Mouse (Mus musculus) hematopoietic stem cell, adult 5-6 weeks (primary cell): ENCODE measurements around the gene Spef1. TPM values are rescaled to one million over a fixed set of nuclear protein-coding genes. Genes with fewer than 3 reads are reported as not detected.

Experiments
- ATAC-seq, 2 experiments: fragments of 125-278 bp in 1 of 2; replicated peaks in 1 of 2; 2 replicates each; pipeline ENCODE4 v1.8.0; 2016 to 2017; ENCODE audit warnings: inconsistent platforms in 2 of 2, mild to moderate bottlenecking in 2 of 2, moderate number of reproducible peaks in 2 of 2, low read depth in 1 of 2, moderate TSS enrichment in 1 of 2; ENCODE audit not compliant: low FRiP score in 2 of 2, poor library complexity in 2 of 2, severe bottlenecking in 2 of 2, insufficient read depth in 1 of 2, low TSS enrichment in 1 of 2
- total RNA-seq: library from RNA; stranded (forward); fragments of 172-1452, 232-1000 nt; gene quantifications from 2 replicates; pipeline ENCODE4 v1.2.3, GENCODE M21; 2017

Gene Spef1
- total RNA-seq, 1 experiment from 2014 or later: 4.7 TPM

DNA sequence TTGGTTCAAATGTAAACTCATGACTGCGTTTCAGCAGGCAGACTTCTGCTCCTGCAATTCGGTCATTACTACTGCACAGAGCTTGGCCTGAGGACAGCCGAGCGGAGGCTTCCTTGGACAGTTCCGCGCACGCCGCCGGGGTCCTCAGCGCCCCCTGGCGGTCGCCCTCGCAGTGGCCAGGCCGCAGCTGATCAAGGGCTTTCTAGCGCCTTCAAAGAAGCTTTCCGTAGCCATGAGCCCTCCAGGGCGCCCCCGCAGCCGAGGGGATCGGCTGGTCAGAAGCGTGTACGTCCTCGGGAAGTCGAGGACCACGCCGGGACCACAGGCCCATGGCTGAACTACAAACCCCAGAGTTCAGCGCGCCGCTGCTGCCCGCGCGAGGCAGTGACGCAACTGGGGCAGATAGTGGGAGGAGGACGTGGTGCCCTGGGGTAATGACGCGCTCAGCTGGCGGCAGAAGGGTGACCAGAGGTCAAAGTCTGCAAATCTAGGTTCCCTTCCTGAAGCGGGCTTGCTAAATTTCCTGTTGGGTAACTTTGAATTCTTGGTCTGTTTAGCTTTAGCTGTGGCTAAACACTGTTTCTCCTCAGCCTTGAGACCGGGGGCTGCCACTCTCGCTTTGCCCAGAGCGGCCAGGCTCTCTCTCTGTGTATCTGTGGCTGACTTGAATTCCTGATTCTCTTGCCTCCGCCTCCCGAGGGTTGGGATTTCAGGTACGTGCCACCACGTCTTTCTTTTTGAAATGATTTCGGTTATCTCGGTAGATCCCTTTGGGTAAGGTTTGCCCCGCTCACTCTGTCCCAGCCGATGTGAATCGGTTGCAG, 23.1 kb upstream of the Spef1 start:
- peak; percentile 96 to 97 for ATAC-seq

DNA sequence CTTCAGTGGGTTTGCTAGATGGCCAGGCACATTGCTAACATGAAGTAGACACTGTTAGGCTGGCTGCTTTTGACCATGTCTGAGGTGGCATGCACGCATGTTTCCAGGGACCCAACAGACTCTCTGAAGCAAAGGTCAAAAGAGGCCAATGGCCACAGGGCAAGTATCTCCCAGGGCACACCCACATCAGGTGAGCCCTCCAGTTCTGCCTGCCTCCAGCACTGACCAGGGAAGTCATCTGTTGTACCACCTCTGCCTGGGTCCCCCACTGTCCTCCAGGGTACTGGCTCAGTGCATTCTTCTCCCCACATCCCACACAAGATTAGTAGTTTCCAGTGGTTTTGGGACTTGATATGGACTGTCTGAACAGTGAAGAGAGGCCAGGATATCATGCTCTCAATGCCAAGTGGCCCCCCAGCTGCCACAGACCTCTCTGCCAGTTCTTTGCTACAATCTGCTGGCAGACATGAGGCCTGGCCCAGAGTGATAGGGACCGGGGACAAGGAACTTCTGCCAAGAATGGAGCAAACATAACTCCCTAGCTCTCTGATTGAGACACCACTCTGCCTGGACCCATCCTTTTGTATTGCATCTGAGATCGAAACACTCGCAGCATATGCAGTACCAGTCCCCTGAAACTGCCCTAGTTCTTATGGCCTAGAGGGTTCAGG, 22.2 kb upstream of the Spef1 start:
- ATAC-seq: no peak

DNA sequence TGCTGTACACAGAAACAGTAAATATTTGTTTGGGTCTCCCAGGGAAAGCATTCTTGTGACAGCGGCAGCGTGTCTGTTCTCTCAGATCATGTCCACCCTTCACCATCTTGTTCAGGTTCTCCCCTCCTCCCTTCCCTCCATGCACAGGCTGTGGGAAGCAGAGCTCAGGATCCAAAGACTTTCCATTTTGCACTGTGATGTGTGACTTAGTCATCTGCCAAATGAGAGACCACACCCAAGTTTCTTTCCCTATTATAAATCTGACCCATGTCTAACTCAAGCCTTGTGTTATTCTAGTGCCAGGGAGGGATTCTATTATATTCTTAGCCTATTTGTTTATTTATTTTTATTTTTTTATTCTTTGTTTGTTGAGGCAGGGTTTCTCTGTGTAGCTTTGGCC, 21.3 kb upstream of the Spef1 start:
- no peak for ATAC-seq

DNA sequence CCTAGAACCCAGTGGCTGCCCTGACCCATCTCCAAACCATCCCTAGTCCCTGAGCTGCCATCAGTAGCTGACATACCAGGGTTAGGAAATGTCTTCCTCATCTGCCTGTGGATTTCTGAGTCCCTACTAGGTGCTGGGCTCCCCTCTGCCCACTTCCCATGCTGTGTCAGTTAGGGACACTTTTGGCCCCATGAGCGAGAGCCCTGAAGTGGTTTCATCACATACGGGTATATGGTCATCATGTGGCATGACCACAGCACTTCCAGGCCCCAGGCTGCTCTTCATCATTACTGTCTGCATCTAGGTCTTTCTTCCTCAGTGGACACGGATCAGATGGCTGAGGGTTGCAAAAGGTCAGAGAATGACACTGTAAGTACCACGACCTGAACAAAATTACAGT, 19.7 kb upstream of the Spef1 start, which contains the start of gene Ap5s1:
Gene Ap5s1 (plus strand): TSS at position 301 of the 400 bp plus-strand sequence.
- ATAC-seq: no peak

DNA sequence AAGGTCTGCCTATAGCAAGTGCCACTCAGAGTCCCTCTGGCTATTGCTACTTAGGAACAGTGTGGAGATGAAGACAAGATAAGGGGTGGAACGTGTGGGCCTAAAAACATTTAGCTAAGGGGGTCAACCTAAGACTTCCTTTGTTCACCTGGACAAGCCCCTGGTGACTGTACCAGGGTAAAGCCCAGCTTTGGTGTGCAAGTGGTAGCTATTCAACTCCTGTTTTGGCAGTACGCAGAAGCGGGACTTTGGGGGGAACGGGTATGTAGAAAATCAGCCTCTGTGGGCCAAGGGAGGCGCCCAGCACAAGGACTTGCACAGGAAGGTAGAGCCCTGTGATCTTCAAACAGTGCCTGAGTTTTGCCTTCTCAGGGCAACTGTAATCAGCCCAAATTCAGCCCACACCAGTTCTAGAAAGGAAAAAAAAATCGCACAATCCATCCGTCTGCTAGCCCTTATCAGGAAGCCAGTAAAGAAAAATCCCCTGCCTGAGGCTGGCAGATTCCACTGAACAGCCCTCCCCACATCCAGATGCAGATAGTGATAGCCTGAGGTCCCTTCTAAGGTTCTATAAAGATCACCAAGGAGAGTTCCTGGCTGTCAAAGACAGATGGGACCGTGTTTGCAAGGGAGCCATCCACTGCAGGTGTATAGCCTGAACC, 18.6 kb upstream of the Spef1 start:
- ATAC-seq: no peak

DNA sequence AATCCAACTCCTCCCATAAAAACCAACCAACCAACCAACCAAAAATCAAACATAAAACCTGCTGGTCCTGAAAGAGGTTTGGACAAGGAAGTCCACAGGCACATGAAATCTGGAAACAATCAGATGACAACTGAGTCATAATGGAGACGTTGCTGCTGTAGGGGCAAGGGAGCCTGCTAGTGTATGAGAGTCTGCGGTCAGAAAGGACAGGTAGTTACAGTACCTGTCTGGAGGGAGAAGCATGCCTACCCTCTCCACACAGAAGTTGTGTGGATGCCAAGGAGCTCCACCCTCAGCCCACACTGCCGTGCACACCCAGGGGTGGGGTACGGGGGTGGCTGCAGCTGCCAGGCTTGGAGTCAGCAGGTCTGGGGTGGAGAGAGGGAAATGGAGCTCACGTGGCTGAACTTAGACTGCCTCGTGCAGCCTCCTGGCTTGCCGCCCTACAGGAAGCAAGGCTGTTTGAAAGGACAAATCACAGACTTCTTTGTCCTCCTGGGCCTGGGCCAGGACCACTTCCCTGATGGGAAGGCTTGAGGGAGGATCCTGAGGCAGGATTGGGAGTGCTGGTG, 17.4 kb upstream of the Spef1 start:
- peak; percentile 69 to 72 for ATAC-seq

DNA sequence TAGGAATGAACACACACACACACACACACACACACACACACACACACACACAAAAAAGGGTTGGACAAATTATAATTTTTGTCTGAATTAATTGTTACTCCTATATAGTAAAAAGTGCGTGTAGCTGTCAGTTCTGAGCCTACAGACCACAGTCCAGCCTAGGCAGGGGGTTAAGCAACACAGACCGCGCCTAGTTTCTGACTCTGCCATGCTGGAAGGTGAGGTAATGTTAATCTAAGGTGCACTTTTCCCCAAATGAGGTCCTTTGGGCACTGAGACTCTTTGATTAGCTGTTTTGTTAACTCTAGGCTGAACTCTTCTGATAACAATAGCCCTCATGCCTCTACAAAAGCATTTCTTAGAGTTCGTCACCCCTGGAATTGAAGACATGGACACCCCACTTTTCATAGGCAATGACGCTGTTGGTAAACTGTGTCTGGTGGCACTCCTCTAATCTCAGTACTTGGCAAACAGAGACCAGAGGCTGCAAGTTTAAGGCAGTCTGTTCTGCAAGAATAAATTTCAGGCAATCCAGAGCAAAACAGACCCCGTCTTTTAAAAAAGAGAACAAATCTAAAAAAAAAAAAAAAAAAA, 16.8 kb upstream of the Spef1 start:
- no peak for ATAC-seq

DNA sequence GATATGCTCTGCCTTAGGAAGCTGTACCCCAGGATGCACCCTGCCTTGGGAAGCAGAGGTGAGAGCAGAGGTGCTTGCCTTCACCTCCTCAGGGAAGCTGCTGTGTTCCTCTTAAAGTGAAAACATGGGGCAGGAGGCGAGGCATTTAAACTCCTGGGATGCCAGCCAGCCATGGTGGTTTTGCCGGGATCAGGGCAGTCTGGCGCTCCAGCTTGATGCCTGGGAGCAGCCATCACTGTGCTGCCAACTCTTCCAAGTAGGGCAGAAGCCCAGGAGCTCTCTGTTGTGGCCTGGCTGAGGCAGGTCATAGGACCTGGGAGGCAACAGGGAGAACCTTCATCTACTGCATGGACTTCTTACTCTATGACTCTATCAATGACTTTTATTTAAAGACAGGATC, 14.2 kb upstream of the Spef1 start:
- ATAC-seq: no peak

DNA sequence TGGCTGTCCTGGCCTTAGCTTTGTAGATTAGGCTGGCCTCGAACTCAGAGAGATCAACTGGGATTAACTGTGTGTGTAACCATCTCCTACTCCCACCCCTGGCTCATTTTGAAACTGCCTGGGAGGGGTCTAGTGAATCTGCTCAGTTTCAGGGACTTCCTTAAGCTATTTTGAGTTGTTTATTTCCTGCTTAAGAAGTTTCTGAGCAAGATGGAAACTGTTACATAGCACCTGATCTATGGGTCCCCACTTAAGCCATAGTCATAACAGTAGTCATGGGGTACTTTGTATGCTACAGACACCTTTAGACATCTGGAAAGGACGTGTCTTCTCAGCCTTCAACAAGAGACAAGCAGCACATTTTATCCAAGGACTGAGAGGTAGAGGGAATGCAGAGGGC, 13.6 kb upstream of the Spef1 start:
- ATAC-seq: no peak

DNA sequence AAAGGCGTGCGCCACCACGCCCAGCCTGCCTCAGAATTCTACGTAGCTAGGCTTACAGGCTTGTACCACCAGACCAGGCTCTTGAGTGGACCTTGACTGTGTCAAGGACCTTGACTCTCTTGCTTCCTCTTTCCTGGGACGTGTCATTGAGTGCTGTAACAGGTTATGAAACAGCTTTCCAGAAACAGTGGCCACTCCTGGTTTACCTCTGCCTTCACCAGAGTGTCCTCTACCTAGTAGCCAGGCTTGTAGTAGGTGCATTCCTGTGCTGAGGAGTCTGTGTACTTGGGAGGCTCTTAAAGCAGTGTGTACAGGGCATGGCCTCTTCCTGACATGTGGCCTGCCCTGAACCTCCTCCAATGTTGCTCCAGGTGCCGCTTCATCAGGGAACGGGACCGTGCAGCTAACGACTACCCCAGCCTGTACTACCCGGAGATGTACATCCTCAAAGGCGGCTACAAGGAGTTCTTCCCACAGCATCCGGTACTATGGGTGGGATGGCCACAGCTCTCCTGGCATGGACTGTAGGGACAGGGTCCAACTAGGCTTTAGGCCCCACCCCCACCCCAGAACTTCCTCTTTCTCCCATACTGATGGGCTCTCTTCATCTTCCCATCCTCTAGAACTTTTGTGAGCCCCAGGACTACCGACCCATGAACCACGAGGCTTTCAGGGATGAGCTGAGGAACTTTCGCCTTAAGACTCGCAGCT, 9.7 kb upstream of the Spef1 start:
- ATAC-seq: peak; percentile 66 to 78; a peak in 2 of 4 replicates

DNA sequence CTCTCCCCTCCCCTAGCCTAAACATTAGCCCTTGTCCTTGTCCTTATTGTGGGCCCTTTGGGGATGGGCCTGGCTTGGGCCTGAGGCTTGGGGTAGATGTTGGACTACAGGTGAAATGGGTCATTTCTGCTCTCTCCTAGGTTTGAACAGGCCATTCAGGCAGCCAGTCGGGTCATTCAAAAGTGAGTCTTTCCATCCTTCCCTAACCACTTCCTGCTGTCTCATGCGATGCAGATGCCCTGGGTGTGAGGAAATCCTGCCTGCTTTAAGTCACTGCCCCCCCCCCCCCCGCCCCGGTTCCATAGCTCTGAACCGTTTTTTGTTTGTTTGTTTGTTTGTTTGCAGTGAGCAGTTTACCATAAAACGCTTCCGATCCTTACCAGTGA, 3.9 kb upstream of the Spef1 start:
- ATAC-seq: no peak

DNA sequence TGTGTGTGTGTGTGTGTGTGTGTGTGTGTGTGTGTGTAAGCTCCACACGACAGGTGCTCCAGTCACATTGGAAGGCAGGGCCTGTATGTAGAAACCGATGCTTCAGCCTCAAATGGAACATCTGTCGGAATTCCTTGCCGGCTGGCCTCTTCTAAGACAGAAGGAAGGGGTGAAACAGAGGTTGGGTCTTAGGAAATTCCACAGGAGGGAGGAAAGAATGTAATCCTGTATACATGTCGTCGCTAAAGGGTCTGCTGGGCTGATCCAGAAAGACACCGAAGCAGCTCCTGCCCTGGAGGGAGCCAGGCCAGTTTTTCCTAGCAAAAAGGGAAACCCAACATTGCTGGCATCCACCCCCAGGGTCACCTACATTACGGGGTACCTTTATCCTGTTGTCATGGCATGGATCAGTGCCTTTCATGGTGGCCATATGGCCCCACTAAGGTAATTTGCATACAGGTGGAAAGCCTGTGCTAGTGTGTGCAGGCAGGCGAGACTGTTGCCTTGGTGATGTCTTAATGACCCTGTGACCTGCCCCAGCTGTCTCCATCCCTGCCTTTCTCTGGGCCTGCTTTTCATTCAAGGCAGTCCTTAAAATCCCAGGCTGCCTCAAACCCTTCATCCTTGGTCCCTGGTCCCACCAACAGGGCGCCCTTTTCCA, 3.4 kb upstream of the Spef1 start:
- no peak for ATAC-seq

DNA sequence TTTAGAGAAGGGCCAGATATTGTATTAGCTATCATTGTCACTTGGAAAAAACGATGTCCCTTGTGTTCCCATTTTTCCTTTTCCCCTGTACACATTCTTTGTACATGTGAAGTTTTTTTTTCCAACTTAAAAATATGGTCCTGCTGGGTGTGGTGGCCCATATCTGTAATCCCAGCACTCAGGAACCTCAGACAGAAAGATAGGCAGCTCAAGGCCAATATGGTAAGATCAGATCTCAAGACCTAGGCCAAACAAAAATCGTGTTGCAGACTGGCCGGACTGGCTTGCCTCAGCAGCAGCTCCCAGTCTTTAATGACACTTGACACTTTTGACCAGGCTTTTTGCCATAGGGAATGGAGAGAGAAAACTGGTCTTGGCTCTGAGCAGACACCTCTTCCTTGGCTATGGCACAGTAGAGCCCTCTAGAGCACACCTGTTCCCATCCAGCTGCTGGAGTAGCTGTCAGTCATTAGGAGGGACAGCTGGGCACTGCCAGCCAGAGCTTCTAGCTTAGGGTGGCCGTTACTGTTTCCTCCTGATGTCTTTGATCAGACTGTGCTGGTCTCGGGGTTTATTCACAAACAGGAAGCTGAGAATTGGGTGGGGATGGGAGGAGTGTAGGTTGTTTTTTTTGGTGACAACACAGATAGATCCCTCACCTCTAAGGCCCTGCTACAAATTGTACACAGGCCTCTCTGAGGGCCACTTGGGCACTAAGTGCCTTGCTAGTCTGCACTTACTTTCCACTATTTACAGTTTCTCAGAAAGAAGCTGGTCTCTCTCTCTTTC, 2.6 kb upstream of the Spef1 start:
- ATAC-seq: no peak

DNA sequence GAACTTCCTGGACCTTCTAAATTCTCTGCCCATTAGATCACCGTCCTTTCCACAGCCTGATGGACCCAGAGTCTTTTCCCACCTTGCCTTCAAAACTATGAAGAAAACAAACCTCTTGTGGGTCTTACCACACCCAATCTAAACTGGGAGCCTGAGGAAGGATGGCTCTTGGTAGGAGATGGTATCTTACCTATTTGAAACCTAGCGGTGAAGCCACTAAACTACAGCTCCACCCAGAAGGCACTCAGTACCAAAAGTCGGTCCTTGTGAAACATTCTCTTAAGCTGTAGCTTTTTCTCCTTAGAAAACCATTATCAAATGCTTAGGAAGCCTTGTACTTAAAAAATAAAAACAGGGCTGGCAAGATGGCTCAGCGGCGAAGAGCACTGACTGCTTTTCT, 1.2 kb upstream of the Spef1 start:
- ATAC-seq: no peak

DNA sequence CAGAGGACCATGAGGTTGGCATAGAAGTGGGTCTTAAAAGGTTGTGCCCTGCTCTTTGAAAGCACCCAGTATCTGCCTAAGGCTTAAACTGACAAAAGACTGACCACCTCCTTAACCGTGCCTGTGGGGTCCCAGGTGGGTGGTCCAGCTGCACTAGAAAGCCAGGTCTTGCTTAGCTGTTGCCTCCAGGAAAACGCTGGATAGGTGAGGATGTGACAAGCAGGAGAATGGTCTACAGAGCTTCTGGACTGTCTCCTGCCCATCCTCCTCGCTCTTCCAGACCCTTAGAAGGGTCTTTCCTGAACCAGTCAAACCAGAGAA, 480 bp upstream of the Spef1 start:
- no peak for ATAC-seq

DNA sequence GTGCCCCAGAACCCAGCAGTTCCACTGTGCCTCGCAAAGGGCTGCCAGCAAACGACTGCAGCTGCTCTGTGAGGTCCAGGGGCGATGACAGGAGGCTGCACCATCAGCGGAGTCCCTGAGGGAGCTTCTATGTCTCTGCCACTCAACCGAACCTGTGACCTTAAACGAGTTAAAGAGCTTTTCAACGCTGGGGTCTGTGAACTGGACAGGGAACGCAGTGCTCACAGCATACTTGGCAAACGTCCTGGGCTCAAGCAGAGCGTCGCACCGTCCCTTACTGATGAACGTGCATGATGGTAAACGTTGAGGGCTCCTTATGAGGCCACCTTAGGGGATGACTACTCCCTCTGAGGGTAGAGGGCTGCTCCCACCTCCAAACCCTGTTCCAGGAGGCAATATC, 739 bp downstream of the Spef1 start:
- no peak; a peak in 1 of 4 replicates for ATAC-seq
